Mouse (Mus musculus) ovary, adult 18-20 months (tissue): Measurements from ENCODE around the gene Tmcc3.

Source experiments
- DNase-seq: peaks from one replicate; pipeline ENCODE4 v3.0.0; 2022; ENCODE audit warnings: low spot score, mixed read lengths

The Tmcc3 gene

DNA sequence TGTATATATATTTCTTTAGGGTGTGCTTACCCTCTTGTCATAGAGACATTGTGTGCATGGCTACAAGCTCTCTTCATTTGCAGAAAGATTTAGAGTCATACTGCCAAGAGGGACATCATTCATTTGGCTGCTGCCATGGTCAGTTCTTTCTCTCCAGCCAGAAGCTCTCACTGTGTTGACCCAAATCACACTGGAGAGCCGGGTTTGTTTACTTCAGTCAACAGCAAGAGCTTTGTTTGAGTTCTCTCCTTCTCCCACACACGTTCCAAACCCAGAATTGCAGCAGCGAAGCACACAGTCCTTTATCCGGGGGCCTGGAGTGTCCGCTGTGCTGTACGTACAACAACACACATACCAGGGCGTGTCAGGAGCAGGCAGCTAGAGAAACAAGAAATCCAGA, 154.6 kb downstream of the Tmcc3 start:
- no peak for DNase-seq

DNA sequence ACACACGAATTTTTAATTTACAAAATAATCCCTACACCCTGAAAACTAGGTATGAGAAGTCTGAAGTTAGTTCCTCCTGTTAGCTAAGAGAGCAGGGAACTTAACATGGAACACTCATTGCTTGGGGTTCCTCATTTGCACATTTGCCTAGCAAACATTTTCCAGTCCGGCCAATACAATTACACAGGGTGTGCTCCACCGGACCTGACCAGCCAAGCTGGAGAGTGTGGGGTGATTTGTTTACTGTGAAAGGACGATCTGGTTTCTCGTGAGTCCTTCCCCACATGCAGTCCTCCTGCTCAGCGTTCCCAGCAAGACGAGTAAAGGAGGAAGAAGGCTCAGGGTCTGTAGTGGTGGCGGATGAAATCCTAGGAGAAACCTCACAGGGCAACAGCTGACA, 159.7 kb downstream of the Tmcc3 start:
- no peak for DNase-seq

DNA sequence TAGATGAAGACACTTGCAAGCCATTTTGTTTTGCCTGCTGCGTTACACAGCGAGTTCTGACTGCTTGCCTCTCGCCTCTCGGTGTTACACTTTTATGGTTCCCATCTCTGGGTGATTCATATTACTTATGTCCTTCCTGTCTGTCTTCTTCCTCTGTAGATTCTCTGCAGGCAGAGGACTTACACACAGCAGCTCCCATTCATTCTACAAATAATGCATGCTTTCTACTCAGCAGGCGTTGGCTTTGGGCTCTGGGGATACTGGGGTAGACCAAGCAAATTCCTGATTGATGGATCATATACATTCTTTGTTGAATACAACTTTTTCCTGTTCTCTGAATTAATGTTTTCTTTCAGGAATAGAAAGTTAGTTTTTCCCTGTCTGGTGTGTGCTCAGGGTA, 161.8 kb downstream of the Tmcc3 start:
- DNase-seq: no peak

DNA sequence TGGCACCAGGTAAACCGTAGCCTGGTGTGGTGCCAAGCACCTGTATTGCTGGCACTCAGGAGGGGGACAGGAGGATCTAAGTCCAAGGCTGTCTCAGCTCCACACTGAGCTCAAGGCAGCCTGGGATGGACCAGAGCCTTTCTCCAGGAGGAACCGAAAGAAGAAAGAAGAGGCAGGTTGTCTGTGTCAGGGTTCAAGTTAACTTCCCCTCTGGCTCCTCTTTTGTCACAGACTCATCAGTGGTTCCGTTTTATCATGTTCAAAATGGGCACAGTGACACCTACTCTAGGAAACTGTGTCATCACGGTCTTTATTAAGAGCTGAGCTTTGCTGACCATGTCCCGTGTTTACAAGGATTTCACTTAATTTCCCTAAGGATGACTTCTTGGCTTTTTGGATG, 162.4 kb downstream of the Tmcc3 start:
- no peak for DNase-seq

- DNase-seq: no peak
Measured at GRCm38 (mm10) chr10:94477366-94478225, 165.8 kb downstream of the Tmcc3 start.

- peak; percentile 32 for DNase-seq
Measured at GRCm38 (mm10) chr10:94479646-94480045, 167.9 kb downstream of the Tmcc3 start.

- peak; percentile 68 for DNase-seq
Measured at GRCm38 (mm10) chr10:94480380-94481101, 168.8 kb downstream of the Tmcc3 start.

DNA sequence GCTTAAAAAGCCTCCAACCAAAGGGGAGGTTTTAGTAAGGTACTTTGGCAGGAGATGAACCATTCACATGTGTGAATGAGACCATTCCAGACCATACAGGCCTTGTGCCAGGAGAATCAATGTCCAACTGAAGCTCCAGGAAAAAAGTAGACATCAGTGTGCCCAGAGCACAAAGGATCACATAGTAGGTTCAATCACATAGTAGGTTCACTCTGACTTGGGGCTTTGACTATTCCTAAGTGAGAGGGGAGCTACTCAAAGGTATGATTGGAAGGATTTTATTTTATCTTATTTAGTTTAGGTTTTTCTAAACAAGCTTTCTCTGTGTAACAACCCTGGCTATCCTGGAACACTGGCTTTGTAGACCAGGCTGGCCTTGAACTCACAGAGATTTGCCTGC, 169.9 kb downstream of the Tmcc3 start:
- DNase-seq: no peak

DNA sequence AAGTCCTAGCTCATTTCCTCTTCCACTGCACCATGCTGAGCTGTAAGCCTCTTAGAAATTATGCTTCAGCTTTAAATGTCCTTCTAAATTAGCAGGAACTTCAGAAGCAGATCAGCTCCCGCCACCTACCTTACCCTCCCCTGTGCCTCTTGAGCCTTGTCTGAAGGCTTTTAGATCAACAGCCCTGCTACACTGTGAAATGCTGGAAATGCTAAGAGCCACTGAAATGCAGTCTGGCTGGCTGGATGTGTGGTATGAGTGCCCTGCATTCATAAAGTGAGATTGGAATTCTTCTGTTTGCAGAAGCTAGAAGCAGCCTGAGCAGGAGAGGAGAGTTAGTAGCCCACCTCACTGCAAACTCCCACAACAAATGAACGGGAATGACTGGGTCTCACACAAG, 174.4 kb downstream of the Tmcc3 start:
- DNase-seq: no peak

DNA sequence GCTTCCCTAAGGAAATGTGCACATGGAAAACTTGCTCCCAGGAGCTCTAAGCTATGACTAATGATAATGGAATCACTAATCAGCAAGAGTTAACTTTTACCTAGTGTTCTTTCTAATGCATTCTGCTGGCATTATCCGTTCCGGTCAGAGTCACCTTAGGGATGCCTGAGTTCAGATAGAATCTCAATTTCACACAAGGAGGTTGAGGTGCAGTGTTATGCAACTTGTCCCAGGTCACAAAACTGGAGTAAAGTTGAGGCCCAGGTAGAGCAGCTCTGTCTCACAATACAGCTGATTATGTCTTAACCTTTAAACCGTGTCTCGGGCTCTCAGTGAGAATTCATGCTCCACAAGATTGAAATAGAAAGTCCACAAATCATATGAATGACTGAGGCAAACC, 177.8 kb downstream of the Tmcc3 start:
- no peak for DNase-seq

DNA sequence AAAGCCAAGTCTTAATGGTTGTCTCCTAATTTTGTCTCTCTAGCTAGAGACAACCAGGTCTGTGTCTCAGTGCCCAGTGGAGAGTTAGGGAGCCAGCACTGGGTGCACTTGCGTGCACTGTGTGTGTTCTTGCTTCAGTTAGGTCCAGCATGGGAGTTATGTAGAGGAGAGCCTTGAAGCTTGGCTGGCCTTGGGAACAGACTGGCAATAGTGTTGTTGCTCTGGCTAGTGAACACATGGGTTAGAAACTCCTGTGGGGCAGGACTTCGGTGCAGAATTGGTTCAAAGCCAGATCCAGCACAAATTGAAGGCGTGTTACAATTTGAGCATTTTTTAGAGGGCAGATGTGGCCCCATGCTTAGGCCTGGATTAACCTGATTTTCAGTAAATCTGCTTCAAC, 179.3 kb downstream of the Tmcc3 start:
- no peak for DNase-seq

- no peak for DNase-seq
Measured at GRCm38 (mm10) chr10:94494403-94494846, 182.7 kb downstream of the Tmcc3 start.

DNA sequence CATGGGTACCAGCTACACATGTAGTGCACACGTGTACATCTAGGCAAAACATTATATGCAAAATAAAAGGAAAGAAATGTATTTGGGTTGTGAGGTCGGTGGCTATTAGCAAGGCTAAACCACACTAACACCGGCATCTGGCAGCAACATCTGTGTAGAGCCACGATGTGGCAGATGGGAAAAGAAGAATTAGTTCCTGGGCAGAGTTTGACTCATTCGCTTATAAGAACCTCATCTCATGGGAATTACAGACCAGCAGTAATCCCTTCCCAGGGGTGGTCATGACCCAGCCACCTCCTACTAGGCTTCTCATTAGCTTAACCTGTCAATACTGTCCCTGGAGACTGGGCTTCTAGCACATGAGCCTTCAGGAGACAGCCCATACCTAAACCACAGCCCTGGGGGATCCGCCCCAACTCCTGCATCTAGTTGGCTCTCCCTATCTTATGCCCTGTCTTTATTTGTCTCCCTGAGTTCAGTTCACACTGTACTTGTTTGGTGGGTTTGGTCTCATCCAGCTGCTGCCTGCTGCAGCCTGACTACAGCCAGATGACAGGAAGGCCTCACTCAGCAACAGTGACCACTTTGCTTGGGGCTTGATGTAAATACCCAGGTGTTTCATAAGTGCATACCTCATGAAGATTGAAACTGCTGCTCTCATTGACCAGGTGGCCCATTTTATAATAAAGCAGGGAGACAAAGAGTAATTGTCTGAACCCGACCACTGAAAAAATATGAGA, 183.9 kb downstream of the Tmcc3 start:
- no peak for DNase-seq

DNA sequence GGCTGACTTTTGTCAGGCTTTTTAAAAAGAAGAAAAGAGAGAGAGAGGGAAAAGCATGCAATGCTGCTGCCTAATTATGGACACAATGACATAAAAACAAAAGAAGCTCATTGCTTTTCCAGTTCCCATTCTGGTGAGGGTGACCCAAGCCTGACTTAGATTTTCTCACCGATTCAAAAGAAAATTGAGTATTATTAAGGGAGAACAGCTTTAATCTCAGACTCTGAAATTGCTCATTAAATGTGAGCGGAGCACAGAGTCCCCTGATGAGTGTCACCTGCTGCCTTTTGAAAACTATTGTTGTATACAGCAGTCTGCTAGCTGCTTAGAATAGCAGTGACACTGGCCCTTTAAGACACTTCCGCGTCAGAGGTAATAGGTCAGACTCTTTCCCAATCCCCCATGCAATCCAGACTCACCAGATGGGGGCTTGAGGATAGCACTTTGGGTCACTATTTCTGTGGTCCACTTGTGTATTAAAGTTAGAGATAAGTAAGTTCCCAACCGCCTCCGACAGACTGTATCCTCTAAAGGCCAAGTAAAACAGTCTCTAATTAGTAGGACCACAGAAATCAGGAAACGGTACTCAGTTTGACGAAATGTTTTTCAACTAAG, 185.2 kb downstream of the Tmcc3 start:
- no peak for DNase-seq

- no peak for DNase-seq
Measured at GRCm38 (mm10) chr10:94500210-94500876, 188.6 kb downstream of the Tmcc3 start.

GRCm38 (mm10) chr10:94500877-94501273, 189.1 kb downstream of the Tmcc3 start:
- no peak for DNase-seq

DNA sequence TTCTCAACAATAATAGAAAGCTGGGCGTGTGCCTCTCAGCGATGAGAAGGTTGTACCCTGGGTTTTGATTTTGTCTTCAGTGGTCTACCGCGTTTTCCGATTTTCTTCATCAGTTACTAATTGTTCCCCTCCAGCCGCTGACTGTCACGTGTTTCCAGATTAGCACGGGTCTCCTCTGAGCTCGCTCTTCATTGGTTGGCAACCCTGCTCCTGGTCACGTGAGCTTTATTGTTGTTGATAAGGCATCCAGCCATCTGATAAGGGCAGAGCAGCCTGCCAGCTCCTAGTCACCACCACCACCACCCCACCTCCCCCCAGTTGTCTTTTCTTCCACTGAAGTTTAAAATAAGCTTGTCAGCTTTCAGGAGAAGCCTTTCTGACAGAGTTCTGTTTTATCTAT, 190.0 kb downstream of the Tmcc3 start:
- no peak for DNase-seq

GRCm38 (mm10) chr10:94505248-94505772, 193.6 kb downstream of the Tmcc3 start:
- no peak for DNase-seq

- no peak for DNase-seq
Measured at GRCm38 (mm10) chr10:94508863-94509262, 197.1 kb downstream of the Tmcc3 start.

GRCm38 (mm10) chr10:94512771-94513170, 201.0 kb downstream of the Tmcc3 start:
- no peak for DNase-seq

GRCm38 (mm10) chr10:94514091-94514505, 202.3 kb downstream of the Tmcc3 start:
- no peak for DNase-seq
